Mouse (Mus musculus): Measurements from ENCODE around the gene 4930407I10Rik. TPM values are rescaled to one million over a fixed set of nuclear protein-coding genes. Genes with fewer than 3 reads are reported as not detected.

4930407I10Rik gene
- polyA plus RNA-seq, 1 experiment from 2014 or later = 0.04 TPM

DNA sequence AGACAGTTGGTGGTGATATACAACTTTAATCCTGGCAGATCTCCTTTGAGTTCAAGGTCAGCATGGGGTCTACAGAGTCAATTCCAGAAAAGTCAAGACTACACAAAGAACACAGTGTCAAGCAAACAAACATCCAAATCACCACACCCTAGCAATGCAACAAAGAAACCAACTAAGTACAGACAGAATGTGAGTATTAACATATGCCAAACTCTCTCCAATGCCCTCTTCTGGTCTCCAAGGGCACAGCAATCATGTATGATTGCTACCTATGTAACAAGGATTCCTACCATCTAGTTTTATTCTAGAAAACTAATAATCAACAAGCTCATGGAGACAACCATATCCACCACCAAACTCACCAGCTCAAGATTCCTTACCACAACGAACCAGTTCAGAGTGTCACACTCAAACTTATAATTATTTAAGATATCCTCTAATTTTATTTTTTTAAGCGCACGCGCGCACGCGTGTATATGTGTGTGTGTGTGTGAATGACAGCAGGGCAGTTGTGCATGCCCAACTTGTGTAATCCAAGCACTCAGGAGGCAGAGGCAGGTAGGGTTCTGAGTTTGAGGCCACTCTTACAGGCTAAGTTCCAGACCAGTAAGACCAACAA, 14.7 kb upstream of the 4930407I10Rik start:
- H3K4me2 ChIP-seq (ENCODE audit: low read length) = no peak overlapping the region
- 98% methylated on average over 7 of the region's 7 CpGs for WGBS
- peak; percentile 34 for DNase-seq
- no peak for ATAC-seq (ENCODE audit: low FRiP score, low TSS enrichment)
- H3K27ac ChIP-seq (replicated peaks; ENCODE audit: low read depth, low read length) = no peak overlapping the region
- H3K4me3 ChIP-seq (replicated peaks; ENCODE audit: low read depth, low read length) = no peak overlapping the region
- peaks cover 13% of the 10 kb centered on the region for H3K4me1 ChIP-seq (ENCODE audit: control insufficient read depth, insufficient read depth, low read length)
- no peaks in the 10 kb centered on the region for H3K27me3 ChIP-seq (ENCODE audit: control insufficient read depth, insufficient read depth, low read length)
- no peaks in the 10 kb centered on the region for H3K9me3 ChIP-seq (ENCODE audit: control insufficient read depth, low read length)
- peaks cover 34% of the 10 kb centered on the region for H3K36me3 ChIP-seq (ENCODE audit: control insufficient read depth, insufficient read depth, low read length)
- no peak overlapping the region for H3K9ac ChIP-seq (replicated peaks; ENCODE audit: low read length)

DNA sequence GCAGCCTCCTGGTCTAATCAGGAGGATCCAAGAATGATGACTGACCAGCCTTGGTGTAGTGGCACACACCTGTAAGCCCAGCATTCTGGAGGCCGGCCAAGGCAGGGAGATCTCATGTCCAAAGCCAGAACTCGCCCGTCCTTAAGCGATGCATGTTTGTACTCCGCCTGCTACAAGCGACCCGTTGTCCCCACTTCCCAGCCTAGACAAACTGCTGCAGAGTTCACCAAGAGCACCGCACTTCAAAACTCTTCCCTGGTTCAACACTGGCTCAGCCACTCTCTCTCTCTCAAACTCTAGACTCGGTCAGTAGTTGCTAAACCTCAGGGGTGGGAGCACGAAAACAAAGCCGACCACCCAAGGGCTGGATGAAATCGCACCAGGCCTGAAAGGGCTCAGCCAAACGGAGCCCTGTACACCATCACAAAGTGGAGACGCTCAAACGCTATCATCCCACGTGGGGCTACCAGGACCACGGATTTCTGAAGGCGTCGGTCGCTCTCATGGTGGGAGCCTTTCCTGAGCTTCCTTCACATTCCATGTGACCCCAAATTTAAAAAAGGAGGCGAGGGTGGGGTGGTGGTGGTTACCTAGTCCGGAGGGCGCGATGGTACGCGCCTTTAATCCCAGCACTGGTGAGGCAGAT, 12.6 kb upstream of the 4930407I10Rik start:
- peak overlapping the region; percentile 78; the same call in 1 of the 2 replicates for H3K27ac ChIP-seq (replicated peaks; ENCODE audit: low read depth, low read length)
- 6% methylated on average over 26 of the region's 26 CpGs for WGBS
- peaks cover 17% of the 10 kb centered on the region for H3K36me3 ChIP-seq (ENCODE audit: control insufficient read depth, insufficient read depth, low read length)
- peak; percentile 17; the same call in 1 of the 2 replicates for ATAC-seq (ENCODE audit: low FRiP score, low TSS enrichment)
- no peaks in the 10 kb centered on the region for H3K9me3 ChIP-seq (ENCODE audit: control insufficient read depth, low read length)
- H3K4me2 ChIP-seq (ENCODE audit: low read length) = peak overlapping the region; percentile 96
- no peak for DNase-seq
- H3K4me1 ChIP-seq (ENCODE audit: control insufficient read depth, insufficient read depth, low read length) = peaks cover 13% of the 10 kb centered on the region
- H3K4me3 ChIP-seq (replicated peaks; ENCODE audit: low read depth, low read length) = peak overlapping the region; percentile 98
- no peaks in the 10 kb centered on the region for H3K27me3 ChIP-seq (ENCODE audit: control insufficient read depth, insufficient read depth, low read length)
- peak overlapping the region; percentile 84 for H3K9ac ChIP-seq (replicated peaks; ENCODE audit: low read length)

DNA sequence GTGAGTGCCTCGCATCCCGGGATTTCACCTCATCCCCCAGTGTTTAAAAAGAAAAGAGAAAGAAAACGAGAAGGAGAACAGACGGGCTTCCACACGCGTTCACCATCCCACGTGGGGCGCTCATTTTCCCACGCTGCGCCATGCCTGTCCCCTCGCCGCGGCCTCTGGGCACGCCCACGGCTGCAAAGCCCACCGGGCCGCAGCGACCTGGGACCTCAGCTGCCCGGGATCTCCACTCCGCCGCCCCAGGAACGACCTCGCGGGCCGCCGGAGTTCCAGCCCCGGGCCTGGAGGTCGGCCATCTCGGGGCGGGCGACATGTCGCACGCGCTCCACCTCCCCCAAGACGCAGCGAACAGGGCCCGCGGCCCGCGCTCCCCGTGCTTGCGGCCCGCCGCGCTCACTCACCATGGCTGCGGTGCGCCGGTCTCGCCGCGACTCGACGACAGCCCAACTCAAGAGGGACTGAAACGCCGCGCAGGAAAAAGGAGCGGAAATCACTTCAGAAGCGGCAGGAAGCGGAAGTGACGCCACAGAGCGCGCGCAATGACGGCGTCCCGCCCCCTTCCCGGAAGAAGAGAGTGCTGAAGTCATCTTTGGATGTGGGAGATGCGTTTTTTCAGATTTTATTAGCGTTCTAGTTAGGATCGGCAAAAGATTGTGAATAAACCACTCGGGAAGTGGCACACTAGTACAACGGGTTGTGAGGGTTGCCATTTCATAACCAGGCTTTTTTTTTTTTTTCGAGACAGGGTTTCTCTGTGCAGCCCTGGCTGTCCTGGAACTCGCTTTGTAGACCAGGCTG, 11.7 kb upstream of the 4930407I10Rik start, which contains the start of gene Snu13:
Snu13 (minus strand) TSS at position 519 of the 804 bp plus-strand sequence.
- DNase-seq (peak; percentile 96), ATAC-seq (ENCODE audit: low FRiP score, low TSS enrichment) (peak; percentile 83; the same call in 1 of the 2 replicates)
- Histone ChIP-seq H3K4me1 (ENCODE audit: control insufficient read depth, insufficient read depth, low read length) (peaks cover 13% of the 10 kb centered on the region), H3K4me3 (replicated peaks; ENCODE audit: low read depth, low read length) (peak within 1 kb of the TSS; percentile 98), H3K36me3 (ENCODE audit: control insufficient read depth, insufficient read depth, low read length) (peaks cover 16% of the 10 kb centered on the region), H3K27ac (replicated peaks; ENCODE audit: low read depth, low read length) (peak within 1 kb of the TSS; percentile 78), H3K27me3 (ENCODE audit: control insufficient read depth, insufficient read depth, low read length) (no peaks in the 10 kb centered on the region), H3K4me2 (ENCODE audit: low read length) (peak within 1 kb of the TSS; percentile 96), H3K9me3 (ENCODE audit: control insufficient read depth, low read length) (no peaks in the 10 kb centered on the region), H3K9ac (replicated peaks; ENCODE audit: low read length) (peak within 1 kb of the TSS; percentile 84)
- WGBS = under 1% methylated on average over 74 of the region's 74 CpGs

GRCm38 (mm10) chr15:82052544-82052943, 6.4 kb upstream of the 4930407I10Rik start:
- Histone ChIP-seq H3K27ac (replicated peaks; ENCODE audit: low read depth, low read length) (no peak overlapping the region), H3K4me3 (replicated peaks; ENCODE audit: low read depth, low read length) (no peak overlapping the region), H3K4me2 (ENCODE audit: low read length) (no peak overlapping the region), H3K27me3 (ENCODE audit: control insufficient read depth, insufficient read depth, low read length) (no peaks in the 10 kb centered on the region), H3K9me3 (ENCODE audit: control insufficient read depth, low read length) (no peaks in the 10 kb centered on the region), H3K9ac (replicated peaks; ENCODE audit: low read length) (no peak overlapping the region), H3K36me3 (ENCODE audit: control insufficient read depth, insufficient read depth, low read length) (no peaks in the 10 kb centered on the region), H3K4me1 (ENCODE audit: control insufficient read depth, insufficient read depth, low read length) (no peaks in the 10 kb centered on the region)
- ATAC-seq (ENCODE audit: low FRiP score, low TSS enrichment) = no peak
- WGBS = 75% methylated on average over 5 of the region's 5 CpGs
- DNase-seq = no peak

DNA sequence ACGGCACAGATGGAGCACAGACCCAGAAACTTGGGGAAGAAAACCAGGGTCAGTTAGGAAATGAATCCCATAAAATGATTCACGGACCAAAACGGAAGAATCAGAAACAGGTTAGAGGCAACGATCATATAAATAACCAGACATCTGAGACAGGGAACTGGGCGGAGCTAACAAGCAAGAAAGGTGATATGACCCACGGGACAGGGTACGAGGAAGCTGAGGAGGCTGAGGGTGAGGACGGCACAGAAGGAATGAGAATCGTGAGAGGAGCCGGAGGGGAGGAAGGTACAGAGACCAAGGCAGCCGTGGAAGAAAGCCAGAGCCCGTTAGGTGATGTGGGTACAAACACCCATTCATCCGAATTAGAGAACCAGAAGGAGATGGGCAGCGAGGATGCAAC, 5.0 kb downstream of the 4930407I10Rik start:
- Histone ChIP-seq H3K4me3 (replicated peaks; ENCODE audit: low read depth, low read length) (no peak overlapping the region), H3K4me2 (ENCODE audit: low read length) (no peak overlapping the region), H3K9ac (replicated peaks; ENCODE audit: low read length) (no peak overlapping the region), H3K36me3 (ENCODE audit: control insufficient read depth, insufficient read depth, low read length) (no peaks in the 10 kb centered on the region), H3K27ac (replicated peaks; ENCODE audit: low read depth, low read length) (no peak overlapping the region), H3K4me1 (ENCODE audit: control insufficient read depth, insufficient read depth, low read length) (no peaks in the 10 kb centered on the region), H3K27me3 (ENCODE audit: control insufficient read depth, insufficient read depth, low read length) (peaks cover 4% of the 10 kb centered on the region; the same call in 1 of the 2 replicates), H3K9me3 (ENCODE audit: control insufficient read depth, low read length) (no peaks in the 10 kb centered on the region)
- DNase-seq = no peak
- ATAC-seq (ENCODE audit: low FRiP score, low TSS enrichment) = no peak
- WGBS = 78% methylated on average over 14 of the region's 14 CpGs

DNA sequence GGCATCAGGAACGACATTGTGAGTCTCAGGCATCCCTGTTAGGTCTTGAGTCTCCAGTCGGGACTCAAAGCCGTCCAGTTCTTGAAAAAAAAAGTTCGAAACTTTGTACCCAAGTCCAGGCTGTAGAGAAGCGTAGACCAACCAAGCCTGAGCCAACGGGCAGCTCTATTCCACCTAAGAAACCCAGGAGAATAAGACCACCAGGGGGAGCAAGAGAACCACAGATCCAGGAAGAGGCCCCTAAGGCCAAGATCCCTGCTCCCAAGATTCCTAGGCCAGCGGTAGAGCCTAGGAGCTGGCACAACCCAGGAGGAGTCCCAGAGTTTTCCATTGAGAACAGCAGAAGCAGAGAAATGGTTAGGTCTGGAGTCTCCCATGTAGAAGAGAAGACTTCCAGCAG, 6.6 kb downstream of the 4930407I10Rik start:
- Histone ChIP-seq H3K36me3 (ENCODE audit: control insufficient read depth, insufficient read depth, low read length) (no peaks in the 10 kb centered on the region), H3K9me3 (ENCODE audit: control insufficient read depth, low read length) (no peaks in the 10 kb centered on the region), H3K4me3 (replicated peaks; ENCODE audit: low read depth, low read length) (no peak overlapping the region), H3K9ac (replicated peaks; ENCODE audit: low read length) (no peak overlapping the region), H3K27me3 (ENCODE audit: control insufficient read depth, insufficient read depth, low read length) (peaks cover 20% of the 10 kb centered on the region), H3K4me2 (ENCODE audit: low read length) (no peak overlapping the region), H3K4me1 (ENCODE audit: control insufficient read depth, insufficient read depth, low read length) (no peaks in the 10 kb centered on the region), H3K27ac (replicated peaks; ENCODE audit: low read depth, low read length) (no peak overlapping the region)
- ATAC-seq (ENCODE audit: low FRiP score, low TSS enrichment) = no peak
- 20% methylated on average over 7 of the region's 7 CpGs for WGBS
- peak; percentile 92 for DNase-seq

DNA sequence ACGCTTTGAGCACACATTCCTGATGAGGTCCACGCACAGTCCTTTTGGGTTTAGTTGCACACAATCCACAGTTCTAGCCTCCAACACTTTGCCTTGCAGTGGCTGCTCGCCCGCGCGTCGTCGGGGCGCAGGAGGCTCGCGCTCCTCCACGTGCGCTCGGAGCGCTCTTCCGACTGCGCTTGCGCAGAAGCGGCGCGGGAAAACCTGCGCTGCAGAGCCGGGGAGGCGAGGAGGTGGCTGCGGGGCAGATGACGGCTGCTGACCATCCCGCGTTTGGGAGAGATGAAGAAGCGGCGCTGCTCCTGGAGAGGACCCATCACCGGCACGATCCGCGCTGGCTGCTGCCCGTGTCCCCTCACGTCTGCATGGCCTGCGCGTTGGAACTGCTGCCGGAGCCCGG, 10.9 kb downstream of the 4930407I10Rik start, which contains the start of gene Mei1:
Mei1 (plus strand) TSS at position 99 of the 400 bp plus-strand sequence.
- ATAC-seq (ENCODE audit: low FRiP score, low TSS enrichment) (no peak), DNase-seq (peak; percentile 57)
- WGBS = 23% methylated on average over 40 of the region's 40 CpGs
- H3K4me3 ChIP-seq (replicated peaks; ENCODE audit: low read depth, low read length) = peak within 1 kb of the TSS; percentile 14; the same call in 1 of the 2 replicates
- no peak within 1 kb of the TSS for H3K9ac ChIP-seq (replicated peaks; ENCODE audit: low read length)
- no peak within 1 kb of the TSS for H3K27ac ChIP-seq (replicated peaks; ENCODE audit: low read depth, low read length)
- H3K4me2 ChIP-seq (ENCODE audit: low read length) = peak within 1 kb of the TSS; percentile 33; the same call in 1 of the 2 replicates
- H3K4me1 ChIP-seq (ENCODE audit: control insufficient read depth, insufficient read depth, low read length) = no peaks in the 10 kb centered on the region
- no peaks in the 10 kb centered on the region for H3K36me3 ChIP-seq (ENCODE audit: control insufficient read depth, insufficient read depth, low read length)
- peaks cover 24% of the 10 kb centered on the region for H3K27me3 ChIP-seq (ENCODE audit: control insufficient read depth, insufficient read depth, low read length)
- H3K9me3 ChIP-seq (ENCODE audit: control insufficient read depth, low read length) = no peaks in the 10 kb centered on the region

GRCm38 (mm10) chr15:82071816-82072469, 13.0 kb downstream of the 4930407I10Rik start:
- ATAC-seq (ENCODE audit: low FRiP score, low TSS enrichment) = no peak
- no peak overlapping the region for H3K4me3 ChIP-seq (replicated peaks; ENCODE audit: low read depth, low read length)
- 92% methylated on average over 26 of the region's 26 CpGs for WGBS
- H3K27ac ChIP-seq (replicated peaks; ENCODE audit: low read depth, low read length) = no peak overlapping the region
- H3K27me3 ChIP-seq (ENCODE audit: control insufficient read depth, insufficient read depth, low read length) = peaks cover 24% of the 10 kb centered on the region
- no peaks in the 10 kb centered on the region for H3K4me1 ChIP-seq (ENCODE audit: control insufficient read depth, insufficient read depth, low read length)
- no peaks in the 10 kb centered on the region for H3K36me3 ChIP-seq (ENCODE audit: control insufficient read depth, insufficient read depth, low read length)
- H3K4me2 ChIP-seq (ENCODE audit: low read length) = no peak overlapping the region
- H3K9me3 ChIP-seq (ENCODE audit: control insufficient read depth, low read length) = no peaks in the 10 kb centered on the region
- no peak for DNase-seq
- no peak overlapping the region for H3K9ac ChIP-seq (replicated peaks; ENCODE audit: low read length)
